Mouse (Mus musculus): ENCODE data around the gene Gm20696. TPM values are rescaled to one million over a fixed set of nuclear protein-coding genes. Genes with fewer than 3 reads are reported as not detected.

Gene Gm20696
- polyA plus RNA-seq, 1 experiment from 2014 or later: 5.3 TPM

DNA sequence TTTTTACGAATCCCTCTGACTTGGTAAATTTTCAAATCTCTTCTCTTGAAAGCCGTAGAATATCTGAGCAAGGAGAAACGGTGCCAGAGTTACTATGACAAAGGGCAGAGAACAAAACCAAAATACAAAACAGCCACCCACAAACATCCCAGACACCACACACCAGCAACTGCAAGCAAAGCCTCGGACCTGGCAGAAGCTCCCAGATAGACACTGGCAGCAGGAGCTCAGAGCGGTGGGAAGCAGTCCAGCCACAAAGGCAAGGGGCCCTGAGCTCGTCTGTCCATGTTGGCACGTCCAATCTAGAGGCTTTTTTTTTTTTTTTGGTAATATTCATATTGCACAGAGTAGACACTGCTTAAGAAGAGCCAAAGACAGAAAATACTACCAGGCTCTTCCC lies 202.7 kb downstream of the Gm20696 start:
- H3K4me2 ChIP-seq (ENCODE audit: low read depth, low read length, severe bottlenecking): no peak overlapping the region
- H3K36me3 ChIP-seq (ENCODE audit: control insufficient read depth, insufficient read depth, low read length): no peaks in the 10 kb centered on the region
- no peak overlapping the region for H3K4me3 ChIP-seq (ENCODE audit: low read depth, low read length)
- ATAC-seq (replicated peaks; ENCODE audit: low FRiP score) (no peak), DNase-seq (ENCODE audit: low spot score) (no peak)
- no peak overlapping the region for H3K9ac ChIP-seq (ENCODE audit: low read length)
- 91% methylated on average over 7 of the region's 7 CpGs for whole genome bisulfite sequencing
- H3K9me3 ChIP-seq (ENCODE audit: control insufficient read depth, low read length): no peaks in the 10 kb centered on the region
- H3K27me3 ChIP-seq (ENCODE audit: control insufficient read depth, insufficient read depth, low read length): no peaks in the 10 kb centered on the region
- H3K4me1 ChIP-seq (replicated peaks; ENCODE audit: control insufficient read depth, insufficient read depth, low read length): 0 out of 2 replicates have a peak, but pooled peaks cover 5% of the 10 kb centered on the region
- no peak overlapping the region for H3K27ac ChIP-seq (ENCODE audit: low read depth, low read length)

DNA sequence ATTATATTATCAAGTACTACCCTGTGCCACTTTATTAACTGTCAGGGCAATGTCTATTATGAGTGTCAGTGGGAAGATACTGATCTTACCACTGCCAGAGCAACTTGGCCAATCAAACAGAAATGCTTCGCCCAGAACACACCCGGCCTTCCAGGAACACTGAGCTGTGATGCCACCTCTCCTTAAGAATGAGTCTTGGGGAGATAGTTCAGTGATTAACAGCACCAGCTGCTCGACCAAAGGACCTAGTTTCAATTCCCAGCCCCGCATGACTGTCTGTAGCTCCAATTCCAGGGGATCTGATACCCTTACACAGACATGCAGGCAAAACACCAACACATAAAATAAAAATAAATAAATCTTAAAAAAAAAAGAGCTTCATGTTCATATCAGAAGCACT lies 207.8 kb downstream of the Gm20696 start:
- no peaks in the 10 kb centered on the region for H3K27me3 ChIP-seq (ENCODE audit: control insufficient read depth, insufficient read depth, low read length)
- DNase-seq (ENCODE audit: low spot score) (no peak), ATAC-seq (replicated peaks; ENCODE audit: low FRiP score) (no peak)
- no peak overlapping the region for H3K4me2 ChIP-seq (ENCODE audit: low read depth, low read length, severe bottlenecking)
- H3K9ac ChIP-seq (ENCODE audit: low read length): no peak overlapping the region
- H3K36me3 ChIP-seq (ENCODE audit: control insufficient read depth, insufficient read depth, low read length): no peaks in the 10 kb centered on the region
- no peaks in the 10 kb centered on the region for H3K4me1 ChIP-seq (replicated peaks; ENCODE audit: control insufficient read depth, insufficient read depth, low read length)
- no peak overlapping the region for H3K27ac ChIP-seq (ENCODE audit: low read depth, low read length)
- 90% methylated on average over 4 of the region's 4 CpGs for WGBS
- no peak overlapping the region for H3K4me3 ChIP-seq (ENCODE audit: low read depth, low read length)
- H3K9me3 ChIP-seq (ENCODE audit: control insufficient read depth, low read length): no peaks in the 10 kb centered on the region

DNA sequence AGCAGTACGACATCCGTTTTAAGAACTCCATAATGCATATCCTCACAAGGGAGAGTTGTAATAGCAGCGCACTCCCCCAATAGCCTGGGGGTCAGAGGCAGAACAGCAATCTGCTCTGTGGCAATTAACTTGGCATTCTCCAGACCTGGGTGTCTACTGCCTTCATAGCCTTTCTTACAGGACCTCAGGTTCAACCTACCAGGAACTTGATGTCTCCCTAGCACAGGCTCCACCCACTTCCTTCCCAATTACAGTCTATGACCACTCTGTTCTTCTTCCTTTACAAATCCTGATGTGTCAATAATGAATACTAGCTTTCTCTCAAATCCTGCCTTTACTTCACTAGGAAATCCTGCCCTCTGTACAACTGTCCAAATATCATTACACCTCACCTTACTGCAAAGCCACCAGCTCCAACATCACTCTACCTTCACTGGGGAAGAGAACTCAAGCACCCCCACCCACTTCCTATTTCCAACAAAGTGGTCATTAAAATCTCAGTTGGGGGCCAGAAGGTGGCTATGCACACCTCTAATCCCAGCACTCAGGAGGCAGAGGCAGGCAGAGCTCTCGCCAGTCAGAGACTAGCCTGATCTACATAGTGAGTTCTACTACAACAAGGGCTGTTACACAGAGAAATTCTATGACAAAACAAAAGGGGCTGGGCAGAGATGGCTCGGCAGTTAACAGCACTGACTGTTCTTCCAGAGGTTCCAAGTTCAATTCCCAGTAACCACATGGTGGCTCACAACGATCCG lies 212.7 kb downstream of the Gm20696 start:
- WGBS: 88% methylated on average over 7 of the region's 7 CpGs
- H3K36me3 ChIP-seq (ENCODE audit: control insufficient read depth, insufficient read depth, low read length): no peaks in the 10 kb centered on the region
- no peak for ATAC-seq (replicated peaks; ENCODE audit: low FRiP score)

DNA sequence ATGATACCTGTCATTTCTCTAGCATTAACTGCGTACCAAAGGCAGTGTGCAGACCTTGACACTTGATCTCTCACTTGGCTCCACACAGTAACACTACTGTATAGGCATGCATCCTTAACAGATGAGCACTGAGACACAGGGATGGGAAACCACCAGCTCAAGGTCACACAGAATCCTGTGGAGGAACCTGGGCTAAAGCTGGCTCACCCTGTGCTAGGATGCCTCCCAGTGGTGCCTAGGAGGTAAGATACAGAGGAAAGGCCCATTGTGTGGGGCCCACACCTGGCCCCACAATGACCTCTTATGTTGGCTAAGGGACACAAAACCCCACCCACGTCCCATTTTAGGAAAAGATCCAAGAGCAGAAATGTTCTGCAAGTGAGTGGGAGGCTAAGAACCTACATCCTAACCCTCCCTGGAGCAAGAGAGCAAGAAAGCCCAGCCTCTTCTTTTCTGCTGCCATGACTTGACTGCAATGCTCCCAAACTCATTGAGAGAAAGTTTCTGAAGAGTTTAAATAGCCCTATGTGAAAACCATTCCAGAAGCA lies 213.9 kb downstream of the Gm20696 start:
- 77% methylated on average over 2 of the region's 2 CpGs for WGBS
- ATAC-seq (replicated peaks; ENCODE audit: low FRiP score): no peak
- Histone ChIP-seq H3K27ac (ENCODE audit: low read depth, low read length) (no peak overlapping the region), H3K27me3 (ENCODE audit: control insufficient read depth, insufficient read depth, low read length) (no peaks in the 10 kb centered on the region), H3K9ac (ENCODE audit: low read length) (no peak overlapping the region), H3K4me3 (ENCODE audit: low read depth, low read length) (no peak overlapping the region), H3K9me3 (ENCODE audit: control insufficient read depth, low read length) (no peaks in the 10 kb centered on the region), H3K4me1 (replicated peaks; ENCODE audit: control insufficient read depth, insufficient read depth, low read length) (no peaks in the 10 kb centered on the region), H3K36me3 (ENCODE audit: control insufficient read depth, insufficient read depth, low read length) (no peaks in the 10 kb centered on the region), H3K4me2 (ENCODE audit: low read depth, low read length, severe bottlenecking) (no peak overlapping the region)
- DNase-seq (ENCODE audit: low spot score): no peak

More for the DNA sequence above, 212.7 kb downstream of the Gm20696 start:
- H3K9me3 ChIP-seq (ENCODE audit: control insufficient read depth, low read length): no peaks in the 10 kb centered on the region
- no peak overlapping the region for H3K4me2 ChIP-seq (ENCODE audit: low read depth, low read length, severe bottlenecking)
- H3K27ac ChIP-seq (ENCODE audit: low read depth, low read length): no peak overlapping the region
- no peaks in the 10 kb centered on the region for H3K27me3 ChIP-seq (ENCODE audit: control insufficient read depth, insufficient read depth, low read length)
- H3K4me1 ChIP-seq (replicated peaks; ENCODE audit: control insufficient read depth, insufficient read depth, low read length): no peaks in the 10 kb centered on the region
- H3K4me3 ChIP-seq (ENCODE audit: low read depth, low read length): no peak overlapping the region
- no peak for DNase-seq (ENCODE audit: low spot score)
- H3K9ac ChIP-seq (ENCODE audit: low read length): no peak overlapping the region

- Histone ChIP-seq H3K36me3 (ENCODE audit: control insufficient read depth, insufficient read depth, low read length) (no peaks in the 10 kb centered on the region), H3K4me2 (ENCODE audit: low read depth, low read length, severe bottlenecking) (no peak overlapping the region), H3K27ac (ENCODE audit: low read depth, low read length) (no peak overlapping the region), H3K9ac (ENCODE audit: low read length) (no peak overlapping the region), H3K4me1 (replicated peaks; ENCODE audit: control insufficient read depth, insufficient read depth, low read length) (no peaks in the 10 kb centered on the region), H3K4me3 (ENCODE audit: low read depth, low read length) (no peak overlapping the region), H3K9me3 (ENCODE audit: control insufficient read depth, low read length) (no peaks in the 10 kb centered on the region), H3K27me3 (ENCODE audit: control insufficient read depth, insufficient read depth, low read length) (no peaks in the 10 kb centered on the region)
- 48% methylated on average over 11 of the region's 11 CpGs for WGBS
- ATAC-seq (replicated peaks; ENCODE audit: low FRiP score): no peak
- DNase-seq (ENCODE audit: low spot score): no peak
These were observed 215.1 kb downstream of the Gm20696 start for GRCm38 (mm10) chr6:99451479-99451878.

- H3K9me3 ChIP-seq (ENCODE audit: control insufficient read depth, low read length): no peaks in the 10 kb centered on the region
- H3K36me3 ChIP-seq (ENCODE audit: control insufficient read depth, insufficient read depth, low read length): no peaks in the 10 kb centered on the region
- ATAC-seq (replicated peaks; ENCODE audit: low FRiP score) (no peak), DNase-seq (ENCODE audit: low spot score) (no peak)
- no peak overlapping the region for H3K4me2 ChIP-seq (ENCODE audit: low read depth, low read length, severe bottlenecking)
- H3K27ac ChIP-seq (ENCODE audit: low read depth, low read length): no peak overlapping the region
- no peak overlapping the region for H3K4me3 ChIP-seq (ENCODE audit: low read depth, low read length)
- no peaks in the 10 kb centered on the region for H3K4me1 ChIP-seq (replicated peaks; ENCODE audit: control insufficient read depth, insufficient read depth, low read length)
- H3K9ac ChIP-seq (ENCODE audit: low read length): no peak overlapping the region
- 87% methylated on average over 4 of the region's 4 CpGs for WGBS
- no peaks in the 10 kb centered on the region for H3K27me3 ChIP-seq (ENCODE audit: control insufficient read depth, insufficient read depth, low read length)
These were observed 219.2 kb downstream of the Gm20696 start for GRCm38 (mm10) chr6:99447447-99447846.

DNA sequence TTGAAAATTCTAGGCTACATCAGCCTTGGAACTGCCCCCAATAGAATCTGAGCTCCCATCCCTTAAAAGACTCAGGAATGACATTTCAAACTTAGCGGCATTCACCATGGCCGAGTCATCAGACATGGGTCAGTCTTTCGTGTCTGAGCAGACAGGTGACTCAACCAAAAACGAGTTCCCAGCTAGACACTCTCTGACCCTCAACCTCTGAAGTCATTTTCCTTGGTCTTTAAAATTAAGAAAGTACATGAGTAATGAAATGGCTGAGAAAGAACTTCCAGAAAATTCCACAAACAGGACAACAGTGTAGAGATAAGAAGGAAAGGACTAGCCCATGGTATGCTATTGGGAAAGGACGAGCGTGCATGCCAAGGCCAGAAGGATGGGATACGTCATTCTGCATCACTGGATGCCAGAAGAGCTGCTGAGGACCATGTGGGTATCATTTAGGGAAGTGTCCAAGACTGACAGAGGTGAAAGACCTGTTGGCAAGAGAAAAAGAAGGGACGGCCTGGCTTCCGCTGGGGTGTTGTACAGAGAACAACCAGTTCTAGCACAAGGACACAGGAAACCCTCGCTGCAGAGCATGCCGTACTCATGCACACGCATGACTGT lies 219.7 kb downstream of the Gm20696 start:
- no peak overlapping the region for H3K4me2 ChIP-seq (ENCODE audit: low read depth, low read length, severe bottlenecking)
- DNase-seq (ENCODE audit: low spot score) (no peak), ATAC-seq (replicated peaks; ENCODE audit: low FRiP score) (no peak)
- WGBS: 95% methylated on average over 12 of the region's 12 CpGs
- H3K4me3 ChIP-seq (ENCODE audit: low read depth, low read length): no peak overlapping the region
- no peaks in the 10 kb centered on the region for H3K9me3 ChIP-seq (ENCODE audit: control insufficient read depth, low read length)
- H3K9ac ChIP-seq (ENCODE audit: low read length): no peak overlapping the region
- H3K36me3 ChIP-seq (ENCODE audit: control insufficient read depth, insufficient read depth, low read length): no peaks in the 10 kb centered on the region
- no peaks in the 10 kb centered on the region for H3K4me1 ChIP-seq (replicated peaks; ENCODE audit: control insufficient read depth, insufficient read depth, low read length)
- no peaks in the 10 kb centered on the region for H3K27me3 ChIP-seq (ENCODE audit: control insufficient read depth, insufficient read depth, low read length)
- H3K27ac ChIP-seq (ENCODE audit: low read depth, low read length): no peak overlapping the region

DNA sequence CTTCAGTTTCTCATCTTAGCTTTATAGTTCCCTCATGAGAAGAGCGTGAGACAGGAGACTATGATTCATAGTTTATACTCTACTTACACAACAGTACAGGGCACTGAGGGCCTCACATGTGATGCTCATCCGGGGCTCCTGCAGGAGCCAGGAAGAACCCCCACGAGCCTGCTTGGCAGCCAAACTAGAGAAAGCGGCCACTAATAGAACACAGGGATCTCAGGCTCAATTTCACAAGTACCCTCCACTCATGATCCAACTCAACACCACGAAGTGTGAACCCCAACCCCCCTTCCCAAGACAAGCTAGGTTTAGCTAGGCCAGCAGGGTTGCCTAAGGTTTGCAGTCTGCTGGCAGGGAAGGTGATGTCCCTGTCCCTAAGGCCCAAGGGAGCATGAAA lies 223.1 kb downstream of the Gm20696 start:
- no peak for ATAC-seq (replicated peaks; ENCODE audit: low FRiP score)

More for the DNA sequence above, 223.1 kb downstream of the Gm20696 start:
- no peak overlapping the region for H3K4me2 ChIP-seq (ENCODE audit: low read depth, low read length, severe bottlenecking)
- peaks cover 20% of the 10 kb centered on the region for H3K4me1 ChIP-seq (replicated peaks; ENCODE audit: control insufficient read depth, insufficient read depth, low read length)
- no peaks in the 10 kb centered on the region for H3K36me3 ChIP-seq (ENCODE audit: control insufficient read depth, insufficient read depth, low read length)
- H3K9me3 ChIP-seq (ENCODE audit: control insufficient read depth, low read length): no peaks in the 10 kb centered on the region
- no peak overlapping the region for H3K4me3 ChIP-seq (ENCODE audit: low read depth, low read length)
- DNase-seq (ENCODE audit: low spot score): no peak
- H3K27ac ChIP-seq (ENCODE audit: low read depth, low read length): no peak overlapping the region
- 88% methylated on average over 5 of the region's 5 CpGs for WGBS
- no peaks in the 10 kb centered on the region for H3K27me3 ChIP-seq (ENCODE audit: control insufficient read depth, insufficient read depth, low read length)
- no peak overlapping the region for H3K9ac ChIP-seq (ENCODE audit: low read length)

Data from forebrain, embryonic 11.5 days (tissue).